Mouse (Mus musculus) urinary bladder, postnatal 10 days (tissue): ENCODE results near the gene Tmem92.

Source experiments
- DNase-seq: peaks from one replicate; pipeline ENCODE4 v3.0.0; 2022; ENCODE audit warnings: low spot score

Gene Tmem92

GRCm38 (mm10) chr11:94728545-94728944, 54.0 kb downstream of the Tmem92 start:
- DNase-seq, result no peak

- no peak for DNase-seq
These were observed 55.2 kb downstream of the Tmem92 start for GRCm38 (mm10) chr11:94727306-94727705.
